Mouse (Mus musculus) midbrain, embryonic 16.5 days (tissue): ENCODE results near the gene Nsd1. TPM values are rescaled to one million over a fixed set of nuclear protein-coding genes. Genes with fewer than 3 reads are reported as not detected.
"Not testable (repeated sequence)": the region's sequence is repeated elsewhere in the genome, so short reads cannot be mapped to it uniquely, and the experiment has no call there.

Experiments used
- ATAC-seq: fragments of 200-750 bp; cut with Nextera tagmentation; 2 replicates; pipeline ENCODE4 v1.8.0; 2017; ENCODE audit warnings: moderate TSS enrichment
- H3K27ac ChIP-seq: fragments of 300-500 bp; sonication (generic); 2 replicates; pipeline ENCODE4 v1.5.1; 2014; ENCODE audit warnings: mild to moderate bottlenecking, low read length, mixed read lengths
- H3K27me3 ChIP-seq: fragments of 300-500 bp; sonication (generic); 2 replicates; pipeline ENCODE4 v1.6.1; 2014; ENCODE audit warnings: low read depth, low read length, mixed read lengths; ENCODE audit not compliant: control insufficient read depth, insufficient read depth
- H3K36me3 ChIP-seq: fragments of 300-500 bp; sonication (generic); 2 replicates; pipeline ENCODE4 v1.6.1; 2014; ENCODE audit warnings: mild to moderate bottlenecking, low read length, moderate library complexity, mixed read lengths; ENCODE audit not compliant: control insufficient read depth, insufficient read depth
- H3K4me1 ChIP-seq: fragments of 300-500 bp; sonication (generic); 2 replicates; pipeline ENCODE4 v1.6.1; 2014; ENCODE audit warnings: mild to moderate bottlenecking, low read length, mixed read lengths; ENCODE audit not compliant: control insufficient read depth, insufficient read depth
- H3K4me2 ChIP-seq: fragments of 300-500 bp; sonication (generic); 2 replicates; pipeline ENCODE4 v1.6.1; 2014; ENCODE audit warnings: mild to moderate bottlenecking, low read length, mixed read lengths
- H3K4me3 ChIP-seq: fragments of 300-500 bp; sonication (generic); 2 replicates; pipeline ENCODE4 v1.5.1; 2014; ENCODE audit warnings: low read depth, mild to moderate bottlenecking, low read length, moderate library complexity, mixed read lengths
- H3K9ac ChIP-seq: fragments of 300-500 bp; sonication (generic); 2 replicates; pipeline ENCODE4 v1.6.1; 2014; ENCODE audit warnings: low read depth, low read length, mixed read lengths
- H3K9me3 ChIP-seq: fragments of 300-500 bp; sonication (generic); replicated peaks from 2 replicates; pipeline ENCODE4 v1.6.1; 2014; ENCODE audit warnings: mild to moderate bottlenecking, low read length, mixed read lengths; ENCODE audit not compliant: control insufficient read depth, poor library complexity, severe bottlenecking
- WGBS: fragments of 180-500 bp; shearing (Covaris S2); extraction: QIAGEN DNeasy Blood & Tissue Kit; methylation state at CpG from one replicate; pipeline ENCODE4 v1.1.7; 2014; 5-methylcytosine and 5-hydroxymethylcytosine counted together
- polyA plus RNA-seq: library from polyadenylated mRNA; unstranded; fragments of >200 nt; fragmentation: Nextera tagmentation; extraction: Ambion mirVana; gene quantifications from 2 replicates; pipeline ENCODE4 v1.2.1, GENCODE M21; 2015

Nsd1 gene
- polyA plus RNA-seq, 1 experiment from 2014 or later, result 45.2 TPM

- Histone ChIP-seq H3K36me3 (no peaks in the 10 kb centered on the region), H3K4me3 (peak overlapping the region; percentile 26), H3K9ac (peak overlapping the region; percentile 21; the same call in 1 of the 2 replicates), H3K4me1 (no peaks in the 10 kb centered on the region), H3K27ac (peak overlapping the region; percentile 80), H3K27me3 (no peaks in the 10 kb centered on the region), H3K9me3 (no peaks in the 10 kb centered on the region), H3K4me2 (peak overlapping the region; percentile 32)
- ATAC-seq, result peak; percentile 82
- WGBS, result 2% methylated on average over 23 of the region's 23 CpGs
These were observed 27.2 kb upstream of the Nsd1 start for GRCm38 (mm10) chr13:55182173-55182894.

GRCm38 (mm10) chr13:55183382-55183781 lies 26.2 kb upstream of the Nsd1 start:
- H3K4me2 ChIP-seq, result no peak overlapping the region
- no peak overlapping the region for H3K27ac ChIP-seq
- no peak overlapping the region for H3K9ac ChIP-seq
- no peak overlapping the region for H3K4me3 ChIP-seq
- 85% methylated on average over 6 of the region's 6 CpGs for WGBS
- H3K27me3 ChIP-seq, result no peaks in the 10 kb centered on the region
- no peaks in the 10 kb centered on the region for H3K9me3 ChIP-seq
- ATAC-seq, result no peak
- H3K36me3 ChIP-seq, result no peaks in the 10 kb centered on the region
- H3K4me1 ChIP-seq, result no peaks in the 10 kb centered on the region

DNA sequence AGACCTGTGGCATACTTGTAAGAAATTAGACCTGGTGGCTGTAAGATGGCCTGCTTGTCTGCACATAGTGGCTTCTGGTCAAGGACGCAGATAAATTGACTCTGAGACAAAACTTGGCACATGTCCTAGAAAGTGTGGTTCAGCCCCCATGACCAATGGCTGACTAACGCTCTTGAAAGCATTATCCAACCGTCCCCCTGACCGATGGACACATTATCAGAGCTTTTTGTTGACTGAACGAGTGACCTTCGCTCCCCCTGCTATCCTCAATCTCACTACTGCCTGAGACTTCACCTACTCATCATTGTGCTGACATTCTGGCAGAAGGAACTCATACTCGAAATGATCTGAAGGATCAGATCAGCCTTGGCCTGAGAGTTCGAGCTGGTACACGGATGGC lies 22.5 kb upstream of the Nsd1 start:
- H3K27me3 ChIP-seq, ATAC-seq, H3K4me2 ChIP-seq, H3K9ac ChIP-seq, H3K36me3 ChIP-seq, H3K9me3 ChIP-seq, H3K4me3 ChIP-seq, H3K27ac ChIP-seq: not testable (repeated sequence)
- H3K4me1 ChIP-seq, result peaks cover 14% of the 10 kb centered on the region
- WGBS, result 39% methylated on average over 3 of the region's 9 CpGs

DNA sequence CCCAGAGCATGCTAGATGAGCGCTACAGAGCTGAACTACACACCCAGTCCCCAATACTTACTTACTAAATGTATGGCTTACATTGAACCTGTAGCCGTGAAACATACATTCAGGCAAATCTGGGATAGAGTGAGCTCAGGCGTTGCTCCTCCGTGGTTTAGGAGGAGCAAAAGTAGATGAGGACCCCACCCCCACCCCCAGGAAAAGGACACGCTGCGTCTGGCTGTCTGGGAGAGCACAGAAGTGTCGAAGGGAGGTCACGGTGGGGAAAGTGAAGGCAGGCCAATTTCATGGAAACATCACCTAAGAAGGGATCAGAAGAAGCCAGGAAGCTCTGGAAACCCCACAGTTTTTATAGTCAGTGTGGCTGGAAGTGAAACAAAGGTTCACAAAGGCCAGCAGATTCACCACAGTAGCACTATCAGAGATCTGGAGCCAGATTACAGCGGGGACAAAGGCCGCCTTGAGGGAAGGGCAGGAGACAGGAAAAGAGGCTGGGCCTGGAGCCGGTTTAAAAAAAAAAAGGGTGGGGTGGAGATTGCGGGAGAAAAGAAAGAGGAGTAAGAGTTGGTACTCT lies 20.0 kb upstream of the Nsd1 start:
- H3K27me3 ChIP-seq, result no peaks in the 10 kb centered on the region
- H3K9ac ChIP-seq, result peak overlapping the region; percentile 68
- no peaks in the 10 kb centered on the region for H3K36me3 ChIP-seq
- peak overlapping the region; percentile 77 for H3K4me2 ChIP-seq
- peaks cover 14% of the 10 kb centered on the region for H3K4me1 ChIP-seq
- 2% methylated on average over 12 of the region's 12 CpGs for WGBS
- ATAC-seq, result peak; percentile 43
- H3K9me3 ChIP-seq, result no peaks in the 10 kb centered on the region
- peak overlapping the region; percentile 42 for H3K4me3 ChIP-seq
- peak overlapping the region; percentile 88 for H3K27ac ChIP-seq

GRCm38 (mm10) chr13:55190121-55190868 lies 19.3 kb upstream of the Nsd1 start:
- 2% methylated on average over 34 of the region's 34 CpGs for WGBS

GRCm38 (mm10) chr13:55191535-55191934 lies 18.0 kb upstream of the Nsd1 start:
- WGBS, result 94% methylated on average over 5 of the region's 5 CpGs
- Histone ChIP-seq H3K4me2 (no peak overlapping the region), H3K36me3 (no peaks in the 10 kb centered on the region), H3K4me1 (peaks cover 14% of the 10 kb centered on the region), H3K4me3 (no peak overlapping the region), H3K27ac (no peak overlapping the region), H3K9me3 (no peaks in the 10 kb centered on the region), H3K27me3 (no peaks in the 10 kb centered on the region), H3K9ac (no peak overlapping the region)
- no peak for ATAC-seq

More at GRCm38 (mm10) chr13:55190121-55190868, 19.3 kb upstream of the Nsd1 start:
- Histone ChIP-seq H3K9me3 (no peaks in the 10 kb centered on the region), H3K9ac (peak overlapping the region; percentile 73), H3K4me1 (peaks cover 14% of the 10 kb centered on the region), H3K4me2 (peak overlapping the region; percentile 77), H3K4me3 (peak overlapping the region; percentile 42), H3K27me3 (no peaks in the 10 kb centered on the region), H3K36me3 (no peaks in the 10 kb centered on the region), H3K27ac (peak overlapping the region; percentile 88)
- ATAC-seq, result peak; percentile 99

- ATAC-seq, result not testable (repeated sequence)
These were observed 6.8 kb upstream of the Nsd1 start for GRCm38 (mm10) chr13:55202758-55203157.

GRCm38 (mm10) chr13:55203740-55204139 lies 5.8 kb upstream of the Nsd1 start:
- ATAC-seq, result no peak
- Histone ChIP-seq H3K27me3 (no peaks in the 10 kb centered on the region), H3K9me3 (no peaks in the 10 kb centered on the region), H3K4me1 (no peaks in the 10 kb centered on the region), H3K36me3 (no peaks in the 10 kb centered on the region), H3K9ac (no peak overlapping the region), H3K27ac (no peak overlapping the region), H3K4me3 (no peak overlapping the region), H3K4me2 (no peak overlapping the region)
- 85% methylated on average over 9 of the region's 9 CpGs for WGBS

More at GRCm38 (mm10) chr13:55202758-55203157, 6.8 kb upstream of the Nsd1 start:
- not testable (repeated sequence) for H3K9me3 ChIP-seq, H3K9ac ChIP-seq, H3K4me3 ChIP-seq, H3K4me1 ChIP-seq, H3K27ac ChIP-seq, H3K4me2 ChIP-seq, H3K27me3 ChIP-seq, H3K36me3 ChIP-seq
- 96% methylated on average over 4 of the region's 4 CpGs for WGBS
